Mouse (Mus musculus) c-Kit-negative CD71-positive TER-119-positive erythroid progenitor cells, embryonic 14.5 days (primary cell): ENCODE results near the gene Anapc15.
"Not testable (repeated sequence)": the region's sequence is repeated elsewhere in the genome, so short reads cannot be mapped to it uniquely, and the experiment has no call there.

Experiments used
- DNase-seq: peaks from one replicate; pipeline ENCODE4 v3.0.0-alpha.2; 2013; ENCODE audit warnings: low read depth, low spot score

Anapc15 gene

GRCm38 (mm10) chr7:101896104-101897066 is 32.9 kb downstream of the Anapc15 start:
- DNase-seq, result peak; percentile 98

GRCm38 (mm10) chr7:101900331-101901097 is 37.0 kb downstream of the Anapc15 start:
- DNase-seq, result no peak

- DNase-seq, result no peak
Measured at GRCm38 (mm10) chr7:101901969-101902368, 38.5 kb downstream of the Anapc15 start.

- no peak for DNase-seq
Measured at GRCm38 (mm10) chr7:101902846-101903245, 39.3 kb downstream of the Anapc15 start.

GRCm38 (mm10) chr7:101905561-101906286 is 42.2 kb downstream of the Anapc15 start, which contains the start of gene Lamtor1:
Gene Lamtor1 (plus strand): TSS chr7:101905904.
- DNase-seq, result peak; percentile 98

GRCm38 (mm10) chr7:101906287-101906681 is 42.8 kb downstream of the Anapc15 start, which contains the start of gene Tomt:
Gene Tomt (minus strand): TSS chr7:101906359.
- DNase-seq, result peak; percentile 13

GRCm38 (mm10) chr7:101906696-101907095 is 43.2 kb downstream of the Anapc15 start:
- DNase-seq, result no peak

- no peak for DNase-seq
Measured at GRCm38 (mm10) chr7:101908367-101908766, 44.9 kb downstream of the Anapc15 start.

- no peak for DNase-seq
Measured at GRCm38 (mm10) chr7:101910138-101910537, 46.6 kb downstream of the Anapc15 start.

GRCm38 (mm10) chr7:101911982-101912381 is 48.5 kb downstream of the Anapc15 start:
- DNase-seq, result no peak

- no peak for DNase-seq
Measured at GRCm38 (mm10) chr7:101918071-101918470, 54.6 kb downstream of the Anapc15 start.

GRCm38 (mm10) chr7:101925892-101926291 is 62.4 kb downstream of the Anapc15 start:
- DNase-seq, result not testable (repeated sequence)

- no peak for DNase-seq
Measured at GRCm38 (mm10) chr7:101928093-101928492, 64.6 kb downstream of the Anapc15 start.

GRCm38 (mm10) chr7:101932551-101932950 is 69.0 kb downstream of the Anapc15 start:
- DNase-seq, result no peak

- DNase-seq, result peak; percentile 47
Measured at GRCm38 (mm10) chr7:101933300-101933699, 69.8 kb downstream of the Anapc15 start.

- DNase-seq, result peak; percentile 95
Measured at GRCm38 (mm10) chr7:101933751-101934240, 70.3 kb downstream of the Anapc15 start, which contains the start of the genes Lrrc51 and Numa1. Gene Lrrc51 (minus strand): TSS chr7:101933895. Gene Numa1 (plus strand): TSS chr7:101934111.

GRCm38 (mm10) chr7:101935957-101936356 is 72.4 kb downstream of the Anapc15 start:
- DNase-seq, result no peak

- no peak for DNase-seq
Measured at GRCm38 (mm10) chr7:101936996-101937395, 73.5 kb downstream of the Anapc15 start.

- DNase-seq, result no peak
Measured at GRCm38 (mm10) chr7:101937569-101937968, 74.1 kb downstream of the Anapc15 start.

- DNase-seq, result no peak
Measured at GRCm38 (mm10) chr7:101938348-101938747, 74.8 kb downstream of the Anapc15 start.

- no peak for DNase-seq
Measured at GRCm38 (mm10) chr7:101939758-101940157, 76.2 kb downstream of the Anapc15 start.
